Mouse (Mus musculus) ES-E14 (cell line): ENCODE data around the gene Primpol. TPM values are rescaled to one million over a fixed set of nuclear protein-coding genes. Genes with fewer than 3 reads are reported as not detected.

ENCODE experiments used
- DNase-seq: peaks from one replicate; pipeline ENCODE4 v3.0.0-alpha.2; 2013; ENCODE audit warnings: low read depth, low spot score
- H3K27ac ChIP-seq: 2 replicates; pipeline ENCODE4 v1.5.1; 2012; ENCODE audit warnings: low read depth, mild to moderate bottlenecking, low read length, moderate library complexity, mixed read lengths; ENCODE audit not compliant: poor library complexity, insufficient read depth, severe bottlenecking
- H3K36me3 ChIP-seq: 2 replicates; pipeline ENCODE4 v1.6.1; 2012; ENCODE audit warnings: mild to moderate bottlenecking, low read length, moderate library complexity, mixed read lengths; ENCODE audit not compliant: control insufficient read depth, poor library complexity, insufficient read depth, severe bottlenecking
- H3K4me1 ChIP-seq, 2 experiments: fragments of 150-350 bp in 1 of 2; sonication (generic) in 1 of 2; 2 replicates each; pipeline ENCODE4 v1.6.1; 2012; ENCODE audit warnings: low read length in 2 of 2, mild to moderate bottlenecking in 1 of 2, mixed read lengths in 1 of 2; ENCODE audit not compliant: control insufficient read depth in 2 of 2, insufficient read depth in 2 of 2, poor library complexity in 1 of 2
- H3K4me3 ChIP-seq, 2 experiments: fragments of 150-350 bp in 1 of 2; sonication (generic) in 1 of 2; 2 replicates each; pipeline ENCODE4 v1.5.1; 2012; ENCODE audit warnings: low read length in 2 of 2, low read depth in 1 of 2, mild to moderate bottlenecking in 1 of 2, mixed read lengths in 1 of 2; ENCODE audit not compliant: insufficient read depth in 1 of 2, poor library complexity in 1 of 2, severe bottlenecking in 1 of 2
- H3K9ac ChIP-seq: 2 replicates; pipeline ENCODE4 v1.6.1; 2012; ENCODE audit warnings: low read depth, mild to moderate bottlenecking, low read length, mixed read lengths; ENCODE audit not compliant: poor library complexity, insufficient read depth, severe bottlenecking
- H3K9me3 ChIP-seq: fragments of 150-350 bp; sonication (generic); 2 replicates; pipeline ENCODE4 v1.6.1; 2012; ENCODE audit warnings: low read depth, mild to moderate bottlenecking, low read length; ENCODE audit not compliant: control insufficient read depth, insufficient read depth
- CHD2 ChIP-seq: IDR thresholded peaks from 2 replicates; pipeline ENCODE4 v1.6.1; 2014; ENCODE audit warnings: mild to moderate bottlenecking, low read depth, low read length, inconsistent platforms
- HCFC1 ChIP-seq: IDR thresholded peaks from 2 replicates; pipeline ENCODE4 v1.6.1; 2012; ENCODE audit warnings: low read length, inconsistent platforms, borderline replicate concordance; ENCODE audit not compliant: insufficient read depth
- MAFK ChIP-seq: IDR thresholded peaks from 2 replicates; pipeline ENCODE4 v1.6.1; 2014; ENCODE audit warnings: mild to moderate bottlenecking, low read depth, low read length, inconsistent platforms; ENCODE audit not compliant: insufficient read depth
- ZC3H11A ChIP-seq: IDR thresholded peaks from 2 replicates; pipeline ENCODE4 v1.6.1; 2012; ENCODE audit warnings: low read depth, mild to moderate bottlenecking, inconsistent platforms, low read length, borderline replicate concordance
- ZNF384 ChIP-seq: IDR thresholded peaks from 2 replicates; pipeline ENCODE4 v1.6.1; 2012; ENCODE audit warnings: low read depth, low read length, inconsistent platforms
- in situ Hi-C, 2 experiments: fragments of 600-800 bp; cut with MboI; formaldehyde crosslinking; loops; one replicate each; pipeline ENCODE4 v1.15.1; 2025; ENCODE audit warnings: low sequenced_read_pairs in 2 of 2, inconsistent platforms in 1 of 2; ENCODE audit not compliant: unreplicated experiment in 2 of 2
- total RNA-seq: library from RNA; depleted of rRNA; stranded (reverse); fragments of 300-350 nt; gene quantifications from 2 replicates; pipeline ENCODE4 v1.2.3, GENCODE M21; 2012; rRNA removed

Primpol gene
- total RNA-seq, 1 experiment = 6.6 TPM

- no peak overlapping the region for H3K4me3 ChIP-seq
- in situ Hi-C loops = no loop called here
- no peak overlapping the region for H3K27ac ChIP-seq
- H3K9ac ChIP-seq = no peak overlapping the region
- no peak for TF ChIP-seq ZC3H11A
- TF ChIP-seq MAFK = no peak
- no peak for TF ChIP-seq HCFC1
- no peak for TF ChIP-seq CHD2
- TF ChIP-seq ZNF384 = no peak
- H3K4me1 ChIP-seq = no peaks in the 10 kb centered on the region
- peaks cover 2% of the 10 kb centered on the region; the same call in 1 of the 2 replicates for H3K36me3 ChIP-seq
- no peaks in the 10 kb centered on the region for H3K9me3 ChIP-seq
- no peak for DNase-seq
Measured at GRCm38 (mm10) chr8:46533926-46534325, 83.1 kb downstream of the Primpol start.

GRCm38 (mm10) chr8:46530541-46530940 lies 86.5 kb downstream of the Primpol start:
- in situ Hi-C loops = no loop called here
- Histone ChIP-seq H3K4me3 (no peak overlapping the region), H3K36me3 (peaks cover 2% of the 10 kb centered on the region; the same call in 1 of the 2 replicates), H3K9me3 (no peaks in the 10 kb centered on the region), H3K4me1 (no peaks in the 10 kb centered on the region), H3K27ac (no peak overlapping the region), H3K9ac (no peak overlapping the region)
- no peak for DNase-seq
- TF ChIP-seq ZNF384 = no peak

- Histone ChIP-seq H3K27ac (no peak overlapping the region), H3K4me3 (no peak overlapping the region), H3K4me1 (peaks cover 0 to 7% of the 10 kb centered on the region in 2 experiments; a peak in 1 of 4 replicates), H3K9me3 (no peaks in the 10 kb centered on the region), H3K9ac (no peak overlapping the region), H3K36me3 (peaks cover 2% of the 10 kb centered on the region; the same call in 1 of the 2 replicates)
- in situ Hi-C loops = no loop called here
- TF ChIP-seq MAFK = no peak
- no peak for TF ChIP-seq CHD2
- TF ChIP-seq ZNF384 = no peak
- TF ChIP-seq HCFC1 = no peak
- TF ChIP-seq ZC3H11A = no peak
- no peak for DNase-seq
Measured at GRCm38 (mm10) chr8:46529508-46529907, 87.5 kb downstream of the Primpol start.

DNA sequence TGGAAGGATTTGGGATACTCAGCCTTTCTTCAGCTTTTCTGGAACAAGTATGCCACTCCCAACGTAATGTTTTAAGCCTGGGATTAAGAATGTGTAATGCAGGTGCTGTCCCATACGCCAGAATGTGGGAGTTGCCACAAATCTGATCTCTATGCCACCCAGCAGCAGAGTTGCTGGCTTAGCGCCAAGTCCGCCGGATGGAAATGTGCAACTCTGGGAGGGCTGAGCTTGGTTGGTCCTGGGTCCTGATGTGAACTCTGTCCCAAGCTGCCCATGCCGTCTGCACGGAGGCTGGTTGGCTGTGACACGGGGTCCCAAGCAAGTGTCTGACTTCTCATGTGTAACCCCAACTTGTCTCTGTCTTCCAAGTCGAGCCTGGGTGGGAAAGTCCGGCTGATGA lies 90.2 kb downstream of the Primpol start:
- TF ChIP-seq ZC3H11A (no peak), MAFK (no peak), ZNF384 (no peak), HCFC1 (no peak), CHD2 (no peak)
- Histone ChIP-seq H3K27ac (no peak overlapping the region), H3K4me1 (peaks cover 0 to 8% of the 10 kb centered on the region in 2 experiments; a peak in 1 of 4 replicates), H3K9me3 (no peaks in the 10 kb centered on the region), H3K9ac (no peak overlapping the region), H3K36me3 (peaks cover 2% of the 10 kb centered on the region; the same call in 1 of the 2 replicates), H3K4me3 (no peak overlapping the region)
- in situ Hi-C loops = no loop called here
- DNase-seq = no peak

DNA sequence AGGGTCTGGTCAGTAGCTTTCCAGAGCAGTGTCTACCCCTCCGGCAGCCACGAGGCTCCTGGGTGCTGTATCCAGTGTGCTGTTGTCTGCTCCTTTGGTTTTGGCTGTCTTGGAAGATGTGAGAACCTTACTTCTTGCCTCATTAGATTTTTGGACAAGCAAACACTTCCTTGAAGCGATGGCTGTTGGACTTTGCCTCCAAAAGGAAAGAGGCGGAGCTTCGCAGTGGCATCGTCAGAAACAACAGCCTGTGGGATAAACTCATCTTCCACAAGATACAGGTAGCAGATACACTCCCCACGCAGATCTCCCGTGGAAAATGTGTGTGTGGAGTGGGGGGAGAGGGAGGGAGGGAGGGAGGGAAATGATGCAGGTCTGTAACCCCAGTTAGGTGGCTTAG lies 90.9 kb downstream of the Primpol start:
- H3K9ac ChIP-seq = no peak overlapping the region

More for the DNA sequence above, 90.9 kb downstream of the Primpol start:
- no peak for DNase-seq
- Histone ChIP-seq H3K36me3 (peaks cover 2% of the 10 kb centered on the region; the same call in 1 of the 2 replicates), H3K4me1 (peaks cover 0 to 8% of the 10 kb centered on the region in 2 experiments; a peak in 1 of 4 replicates), H3K9me3 (no peaks in the 10 kb centered on the region), H3K27ac (no peak overlapping the region), H3K4me3 (no peak overlapping the region)
- in situ Hi-C loops = no loop called here
- TF ChIP-seq MAFK (no peak), ZNF384 (no peak), CHD2 (no peak), ZC3H11A (no peak), HCFC1 (no peak)

Other genes starting within 250 kb of the Primpol start
- 17.4 and 24.2 TPM in 2 replicates for gene Acsl1, start 146.2 kb downstream of the Primpol start, total RNA-seq
- 17.3 and 19.1 TPM in 2 replicates for gene Cenpu, start 65.2 kb downstream of the Primpol start, total RNA-seq
- 25.8 and 30.7 TPM in 2 replicates for gene Casp3, start 79 bp upstream of the Primpol start, total RNA-seq
- gene Irf2, start 122.5 kb upstream of the Primpol start, total RNA-seq = 1.1 and 2.6 TPM in 2 replicates